Mouse (Mus musculus) lung, embryonic 15.5 days (tissue): Measurements from ENCODE around the gene Stard7. TPM values are rescaled to one million over a fixed set of nuclear protein-coding genes. Genes with fewer than 3 reads are reported as not detected.
"Not testable (repeated sequence)": the region's sequence is repeated elsewhere in the genome, so short reads cannot be mapped to it uniquely, and the experiment has no call there.

ENCODE experiments used
- ATAC-seq: fragments of 200-750 bp; cut with Nextera tagmentation; 2 replicates; pipeline ENCODE4 v1.8.0; 2017; ENCODE audit warnings: moderate number of reproducible peaks, borderline replicate concordance; ENCODE audit not compliant: low FRiP score, low TSS enrichment; ENCODE audit errors: extremely low read depth
- H3K27ac ChIP-seq: fragments of 300-500 bp; sonication (generic); 2 replicates; pipeline ENCODE4 v1.5.1; 2015; ENCODE audit warnings: moderate library complexity, mild to moderate bottlenecking, inconsistent platforms
- H3K27me3 ChIP-seq: fragments of 300-500 bp; sonication (generic); 2 replicates; pipeline ENCODE4 v1.6.1; 2015; ENCODE audit warnings: inconsistent platforms
- H3K36me3 ChIP-seq: fragments of 300-500 bp; sonication (generic); 2 replicates; pipeline ENCODE4 v1.6.1; 2015; ENCODE audit warnings: inconsistent platforms
- H3K4me1 ChIP-seq: fragments of 300-500 bp; sonication (generic); 2 replicates; pipeline ENCODE4 v1.6.1; 2015; ENCODE audit warnings: inconsistent platforms
- H3K4me2 ChIP-seq: fragments of 300-500 bp; sonication (generic); 2 replicates; pipeline ENCODE4 v1.6.1; 2015; ENCODE audit warnings: inconsistent platforms, mild to moderate bottlenecking, moderate library complexity
- H3K4me3 ChIP-seq: fragments of 300-500 bp; sonication (generic); 2 replicates; pipeline ENCODE4 v1.5.1; 2015; ENCODE audit warnings: mild to moderate bottlenecking, inconsistent platforms
- H3K9ac ChIP-seq: fragments of 300-500 bp; sonication (generic); 2 replicates; pipeline ENCODE4 v1.6.1; 2015; ENCODE audit warnings: inconsistent platforms
- H3K9me3 ChIP-seq: fragments of 300-500 bp; sonication (generic); 2 replicates; pipeline ENCODE4 v1.6.1; 2016; ENCODE audit warnings: inconsistent platforms
- WGBS: fragments of 180-500 bp; shearing (Covaris S2); methylation state at CpG from one replicate; pipeline ENCODE4 v1.1.7; 2015; 5-methylcytosine and 5-hydroxymethylcytosine counted together
- polyA plus RNA-seq: library from polyadenylated mRNA; unstranded; fragments of >200 nt; fragmentation: Nextera tagmentation; extraction: Ambion mirVana; gene quantifications from 2 replicates; pipeline ENCODE4 v1.2.1, GENCODE M21; 2015

Gene Stard7
- polyA plus RNA-seq, 1 experiment from 2014 or later: 71.0 TPM

DNA sequence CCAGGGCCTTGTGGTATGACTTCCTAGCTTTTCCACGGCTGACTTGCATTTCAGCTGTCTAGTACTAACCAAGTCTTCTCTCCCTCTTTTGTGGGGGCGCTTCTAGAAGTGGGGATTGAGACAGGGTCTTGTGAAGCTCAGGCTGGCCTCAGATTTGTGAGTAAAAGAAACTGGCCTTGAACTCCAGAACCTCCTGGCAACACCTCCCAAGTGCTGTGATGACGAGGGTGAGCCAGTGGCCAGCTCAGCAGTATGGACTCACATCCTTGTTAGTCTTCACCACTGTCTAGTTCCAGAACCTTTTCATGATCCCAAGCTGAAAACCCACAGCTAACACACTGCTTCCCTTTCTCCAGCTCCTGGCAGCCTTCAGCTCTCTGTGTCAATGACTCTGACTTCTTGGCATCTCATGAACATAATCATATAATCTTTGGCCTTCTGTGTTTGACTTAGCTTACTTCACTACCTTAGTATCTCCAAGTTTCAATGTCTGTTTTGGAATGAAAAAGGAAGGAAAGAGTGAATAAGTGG is 15.3 kb upstream of the Stard7 start:
- H3K4me3 ChIP-seq: no peak overlapping the region
- H3K36me3 ChIP-seq: peaks cover 29% of the 10 kb centered on the region
- H3K9ac ChIP-seq: no peak overlapping the region
- peaks cover 2% of the 10 kb centered on the region; the same call in 1 of the 2 replicates for H3K4me1 ChIP-seq
- 79% methylated on average over 3 of the region's 3 CpGs for WGBS
- H3K9me3 ChIP-seq: no peaks in the 10 kb centered on the region
- no peak overlapping the region for H3K4me2 ChIP-seq
- ATAC-seq: no peak
- no peak overlapping the region for H3K27ac ChIP-seq
- H3K27me3 ChIP-seq: no peaks in the 10 kb centered on the region

- no peaks in the 10 kb centered on the region for H3K27me3 ChIP-seq
- 84% methylated on average over 6 of the region's 6 CpGs for WGBS
- no peak overlapping the region for H3K27ac ChIP-seq
- peaks cover 29% of the 10 kb centered on the region for H3K36me3 ChIP-seq
- no peak overlapping the region for H3K4me3 ChIP-seq
- no peak overlapping the region for H3K4me2 ChIP-seq
- no peak overlapping the region for H3K9ac ChIP-seq
- no peaks in the 10 kb centered on the region for H3K9me3 ChIP-seq
- no peak for ATAC-seq
- H3K4me1 ChIP-seq: no peaks in the 10 kb centered on the region
Observed at GRCm38 (mm10) chr2:127255294-127255693, 14.7 kb upstream of the Stard7 start.

- Histone ChIP-seq H3K4me3 (no peak overlapping the region), H3K36me3 (peaks cover 29% of the 10 kb centered on the region), H3K9me3 (no peaks in the 10 kb centered on the region), H3K27me3 (no peaks in the 10 kb centered on the region), H3K4me1 (no peaks in the 10 kb centered on the region), H3K27ac (no peak overlapping the region), H3K4me2 (no peak overlapping the region), H3K9ac (no peak overlapping the region)
- WGBS: 72% methylated on average over 5 of the region's 5 CpGs
- no peak for ATAC-seq
Observed at GRCm38 (mm10) chr2:127259340-127259739, 10.7 kb upstream of the Stard7 start.

DNA sequence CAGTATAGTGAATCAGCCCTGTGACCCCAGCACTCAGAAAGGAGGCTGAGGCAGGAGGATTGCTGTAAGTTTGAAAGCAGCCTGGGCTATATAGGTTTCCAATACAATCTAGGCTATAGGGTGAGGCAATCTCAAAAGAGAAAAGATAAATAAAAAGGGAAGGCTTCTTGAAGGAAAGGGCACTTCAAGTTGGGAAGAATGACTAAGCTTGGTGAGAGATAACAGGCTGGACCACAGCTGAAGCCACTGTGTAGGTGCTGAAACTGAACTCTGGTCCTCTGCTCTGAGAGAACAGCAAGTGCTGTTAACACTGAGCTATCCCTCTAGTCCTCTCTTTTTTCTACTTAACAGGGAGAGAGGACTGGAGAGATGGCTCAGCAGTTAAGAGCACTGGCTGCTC is 7.5 kb upstream of the Stard7 start:
- H3K4me2 ChIP-seq: no peak overlapping the region
- no peaks in the 10 kb centered on the region for H3K9me3 ChIP-seq
- ATAC-seq: no peak
- H3K9ac ChIP-seq: no peak overlapping the region
- H3K36me3 ChIP-seq: peaks cover 16% of the 10 kb centered on the region
- no peak overlapping the region for H3K4me3 ChIP-seq
- H3K27me3 ChIP-seq: no peaks in the 10 kb centered on the region
- H3K27ac ChIP-seq: no peak overlapping the region
- H3K4me1 ChIP-seq: no peaks in the 10 kb centered on the region

DNA sequence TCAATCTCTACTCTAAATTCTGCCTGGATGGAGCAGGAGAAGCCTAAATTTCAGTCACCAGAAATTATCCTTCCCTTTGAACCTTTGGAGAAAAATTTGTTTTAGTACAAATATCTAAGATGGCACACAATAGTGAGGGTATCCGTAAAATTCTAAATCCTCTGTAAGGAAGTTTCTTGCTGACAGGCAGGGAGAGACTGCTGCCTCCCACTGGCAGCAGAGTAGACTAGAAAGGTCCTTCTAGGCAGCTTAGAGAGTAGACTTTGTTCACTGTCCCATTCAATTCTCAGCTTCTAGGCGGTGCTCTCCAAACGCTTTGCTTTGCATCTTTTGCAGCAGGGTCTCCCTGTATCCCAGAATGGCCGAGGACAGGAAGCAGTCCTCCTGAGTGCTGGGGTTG is 2.2 kb upstream of the Stard7 start:
- H3K4me2 ChIP-seq: no peak overlapping the region
- H3K36me3 ChIP-seq: no peaks in the 10 kb centered on the region
- ATAC-seq: no peak
- H3K27ac ChIP-seq: no peak overlapping the region
- H3K27me3 ChIP-seq: no peaks in the 10 kb centered on the region
- H3K9me3 ChIP-seq: no peaks in the 10 kb centered on the region
- no peak overlapping the region for H3K4me3 ChIP-seq
- H3K4me1 ChIP-seq: peaks cover 4% of the 10 kb centered on the region
- 54% methylated on average over 4 of the region's 4 CpGs for WGBS
- H3K9ac ChIP-seq: no peak overlapping the region

DNA sequence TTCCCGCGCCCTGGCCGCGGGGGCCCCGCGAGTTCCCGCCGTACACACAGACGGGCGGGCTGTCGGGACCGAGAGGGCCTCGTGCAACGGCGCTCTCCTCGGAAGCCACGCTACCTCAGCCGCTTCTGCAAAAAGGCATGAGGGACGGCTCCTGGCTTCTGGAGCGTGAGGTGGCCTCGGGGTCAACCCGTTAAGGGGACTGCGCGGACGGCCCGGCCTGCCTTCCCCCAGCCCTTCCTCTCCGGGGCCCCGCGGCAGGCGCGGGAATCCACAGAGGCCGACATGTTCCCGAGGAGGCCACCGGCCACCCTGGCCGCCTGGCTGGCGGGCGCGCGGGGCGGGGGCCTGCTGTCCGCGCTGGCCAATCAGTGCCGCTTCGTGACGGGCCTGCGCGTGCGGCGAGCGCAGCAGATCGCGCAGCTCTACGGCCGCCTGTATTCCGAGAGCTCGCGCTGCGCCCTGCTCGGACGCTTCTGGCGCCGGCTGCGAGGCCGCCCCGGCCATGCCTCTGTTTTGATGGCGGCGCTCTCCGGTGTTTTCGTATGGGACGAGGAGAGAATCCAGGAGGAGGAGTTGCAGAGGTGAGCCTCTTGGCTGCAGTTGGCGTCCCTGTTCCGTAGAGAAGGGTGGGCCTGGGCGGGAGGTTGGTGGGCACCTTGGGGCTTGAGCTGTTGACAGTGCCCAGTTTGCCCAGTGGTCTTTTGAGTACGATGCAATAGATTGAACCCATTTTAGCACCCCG is 453 bp downstream of the Stard7 start:
- Histone ChIP-seq H3K36me3 (no peaks in the 10 kb centered on the region), H3K27me3 (no peaks in the 10 kb centered on the region), H3K9ac (peak overlapping the region; percentile 77), H3K4me1 (peaks cover 4% of the 10 kb centered on the region), H3K27ac (peak overlapping the region; percentile 96), H3K4me3 (peak overlapping the region; percentile 81), H3K9me3 (no peaks in the 10 kb centered on the region), H3K4me2 (peak overlapping the region; percentile 74)
- peak; percentile 95 for ATAC-seq
- 1% methylated on average over 69 of the region's 75 CpGs for WGBS

GRCm38 (mm10) chr2:127271042-127271515 is 1.1 kb downstream of the Stard7 start:
- no peak for ATAC-seq
- Histone ChIP-seq H3K4me1 (peaks cover 4% of the 10 kb centered on the region), H3K27me3 (no peaks in the 10 kb centered on the region), H3K4me2 (peak overlapping the region; percentile 74), H3K27ac (peak overlapping the region; percentile 96), H3K4me3 (peak overlapping the region; percentile 81), H3K9ac (peak overlapping the region; percentile 77), H3K36me3 (no peaks in the 10 kb centered on the region), H3K9me3 (no peaks in the 10 kb centered on the region)
- WGBS: 6% methylated on average over 8 of the region's 8 CpGs

DNA sequence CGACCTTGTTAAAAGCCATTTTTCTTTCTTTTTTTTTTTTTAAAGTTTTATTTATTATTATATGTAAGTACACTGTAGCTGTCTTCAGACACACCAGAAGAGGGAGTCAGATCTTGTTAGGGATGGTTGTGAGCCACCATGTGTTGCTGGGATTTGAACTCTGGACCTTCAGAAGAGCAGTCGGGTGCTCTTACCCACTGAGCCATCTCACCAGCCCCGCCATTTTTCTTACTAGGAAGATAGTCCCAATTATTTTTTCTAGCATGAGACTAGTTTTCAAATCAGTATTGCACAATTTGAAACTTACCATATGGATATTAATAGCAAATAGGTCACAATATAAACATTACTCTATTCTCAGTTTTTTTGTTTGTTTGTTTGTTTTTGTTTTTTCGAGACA is 2.0 kb downstream of the Stard7 start:
- not testable (repeated sequence) for H3K9me3 ChIP-seq, H3K27me3 ChIP-seq, H3K36me3 ChIP-seq, H3K27ac ChIP-seq, ATAC-seq, H3K9ac ChIP-seq, H3K4me1 ChIP-seq
- 85% methylated on average over 4 of the region's 4 CpGs for WGBS
- Histone ChIP-seq H3K4me3 (0 out of 2 replicates have a peak overlapping the region, but pooled peaks have one; percentile 19), H3K4me2 (peak overlapping the region; percentile 74)

DNA sequence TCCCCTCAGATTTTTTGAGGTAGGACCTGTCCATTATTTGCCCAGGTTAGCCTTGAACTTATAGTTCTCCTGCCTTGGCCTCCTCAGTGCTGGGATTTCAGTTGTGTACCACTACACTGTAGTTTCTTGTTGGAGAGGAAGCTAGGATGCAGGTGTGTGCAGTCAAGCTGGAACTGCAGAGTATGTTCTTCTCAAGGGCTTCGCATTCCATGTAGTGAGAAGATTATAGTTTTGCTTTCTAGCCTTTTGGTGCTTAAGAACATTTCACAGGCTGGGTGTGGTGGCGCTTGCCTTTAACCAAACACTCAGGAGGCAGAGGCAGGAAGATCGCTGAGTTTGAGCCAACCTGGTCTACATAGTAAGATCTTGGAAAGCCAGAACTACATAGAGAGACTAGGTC is 2.8 kb downstream of the Stard7 start:
- H3K27ac ChIP-seq: no peak overlapping the region
- no peak overlapping the region for H3K4me3 ChIP-seq
- H3K4me1 ChIP-seq: peaks cover 4% of the 10 kb centered on the region
- H3K9me3 ChIP-seq: no peaks in the 10 kb centered on the region
- H3K9ac ChIP-seq: no peak overlapping the region
- H3K36me3 ChIP-seq: no peaks in the 10 kb centered on the region
- no peak for ATAC-seq
- H3K27me3 ChIP-seq: no peaks in the 10 kb centered on the region
- 96% methylated on average over 3 of the region's 3 CpGs for WGBS
- no peak overlapping the region for H3K4me2 ChIP-seq

DNA sequence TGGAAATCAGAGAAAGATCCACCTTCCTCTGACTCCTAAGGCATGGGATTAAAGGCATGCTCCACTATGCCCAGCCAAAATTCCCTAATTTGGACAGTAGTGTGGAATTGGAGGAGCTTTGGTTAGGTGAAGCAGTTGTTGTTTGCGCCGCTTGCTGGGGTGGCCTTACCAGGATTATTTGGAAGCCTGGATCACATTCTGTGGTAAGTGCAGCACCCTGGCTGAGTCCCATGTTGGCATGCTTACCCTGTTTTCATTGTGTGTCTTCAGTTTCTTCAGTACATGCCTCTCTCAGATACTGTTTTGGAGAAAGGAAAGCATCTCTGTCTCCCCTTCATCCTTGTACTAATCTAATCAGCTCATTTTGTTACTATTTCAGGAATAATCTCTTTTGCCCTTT is 4.6 kb downstream of the Stard7 start:
- no peak overlapping the region for H3K9ac ChIP-seq
- H3K27me3 ChIP-seq: no peaks in the 10 kb centered on the region
- no peaks in the 10 kb centered on the region for H3K9me3 ChIP-seq
- no peak for ATAC-seq
- H3K4me3 ChIP-seq: no peak overlapping the region
- H3K36me3 ChIP-seq: peaks cover 3% of the 10 kb centered on the region; the same call in 1 of the 2 replicates
- peaks cover 4% of the 10 kb centered on the region for H3K4me1 ChIP-seq
- no peak overlapping the region for H3K27ac ChIP-seq
- WGBS: 87% methylated on average over 2 of the region's 2 CpGs
- H3K4me2 ChIP-seq: no peak overlapping the region

- no peaks in the 10 kb centered on the region for H3K9me3 ChIP-seq
- H3K4me3 ChIP-seq: no peak overlapping the region
- WGBS: 75% methylated on average over 5 of the region's 5 CpGs
- H3K4me1 ChIP-seq: peaks cover 4% of the 10 kb centered on the region
- H3K27ac ChIP-seq: no peak overlapping the region
- H3K36me3 ChIP-seq: peaks cover 6% of the 10 kb centered on the region; the same call in 1 of the 2 replicates
- no peak overlapping the region for H3K4me2 ChIP-seq
- no peaks in the 10 kb centered on the region for H3K27me3 ChIP-seq
- no peak for ATAC-seq
- H3K9ac ChIP-seq: no peak overlapping the region
Observed at GRCm38 (mm10) chr2:127275551-127276320, 5.7 kb downstream of the Stard7 start.

DNA sequence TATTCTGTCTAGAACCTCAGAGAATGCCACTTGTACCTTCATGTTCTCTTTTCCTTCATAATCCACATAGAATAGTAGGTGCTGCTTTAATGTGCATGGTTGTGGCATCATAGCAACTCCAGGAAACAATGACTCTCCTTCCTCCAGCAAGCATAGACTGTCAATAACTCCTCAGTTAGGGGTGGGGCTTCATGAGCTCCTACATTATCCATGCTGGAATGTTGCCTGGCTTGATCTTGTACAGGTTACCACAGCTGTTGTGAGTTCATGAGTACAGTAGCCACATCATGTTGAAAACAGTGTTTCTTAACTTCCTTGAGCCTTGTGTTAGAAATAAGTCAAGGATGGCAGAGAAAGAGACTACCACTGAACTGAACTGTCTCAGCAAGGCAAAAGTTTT is 8.1 kb downstream of the Stard7 start:
- no peaks in the 10 kb centered on the region for H3K4me1 ChIP-seq
- H3K9ac ChIP-seq: no peak overlapping the region
- H3K36me3 ChIP-seq: peaks cover 6% of the 10 kb centered on the region; the same call in 1 of the 2 replicates
- no peak overlapping the region for H3K4me3 ChIP-seq
- no peak overlapping the region for H3K4me2 ChIP-seq
- no peak overlapping the region for H3K27ac ChIP-seq
- no peaks in the 10 kb centered on the region for H3K9me3 ChIP-seq
- ATAC-seq: no peak
- no peaks in the 10 kb centered on the region for H3K27me3 ChIP-seq
